Mouse (Mus musculus): ENCODE data around the gene Eif5. TPM values are rescaled to one million over a fixed set of nuclear protein-coding genes. Genes with fewer than 3 reads are reported as not detected.
"Not testable (repeated sequence)": the region's sequence is repeated elsewhere in the genome, so short reads cannot be mapped to it uniquely, and the experiment has no call there.

Eif5 gene
- polyA plus RNA-seq, 1 experiment from 2014 or later = 578 TPM

DNA sequence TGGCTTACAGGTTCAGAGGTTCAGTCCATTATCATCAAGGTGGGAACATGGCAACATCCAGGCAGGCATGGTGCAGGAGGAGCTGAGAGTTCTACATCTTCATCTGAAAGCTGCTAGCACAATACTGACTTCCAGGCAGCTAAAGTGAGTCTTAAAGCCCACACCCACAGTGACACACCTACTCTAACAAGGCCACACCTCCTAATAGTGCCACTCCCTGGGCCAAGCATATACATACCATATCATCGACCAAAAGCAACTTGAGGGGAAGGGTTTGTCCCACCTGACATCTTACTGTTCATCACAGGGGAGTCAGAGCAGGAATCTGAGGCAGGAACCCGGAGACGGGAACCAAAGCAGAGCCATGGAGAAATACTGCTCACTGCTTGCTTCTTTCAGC is 29.4 kb upstream of the Eif5 start:
- Histone ChIP-seq H3K27me3 (peaks cover 28% of the 10 kb centered on the region), H3K9ac (peak overlapping the region; percentile 35), H3K4me3 (replicated peaks) (peak overlapping the region; percentile 44), H3K4me2 (peak overlapping the region; percentile 58), H3K27ac (replicated peaks) (peak overlapping the region; percentile 71), H3K4me1 (replicated peaks) (peaks cover 33% of the 10 kb centered on the region)
- not testable (repeated sequence) for H3K36me3 ChIP-seq (replicated peaks); H3K9me3 ChIP-seq (replicated peaks)
- 63% methylated on average over 3 of the region's 3 CpGs for WGBS (ENCODE audit: insufficient replicate concordance)
- ATAC-seq (ENCODE audit: insufficient read depth) = peak; percentile 88

DNA sequence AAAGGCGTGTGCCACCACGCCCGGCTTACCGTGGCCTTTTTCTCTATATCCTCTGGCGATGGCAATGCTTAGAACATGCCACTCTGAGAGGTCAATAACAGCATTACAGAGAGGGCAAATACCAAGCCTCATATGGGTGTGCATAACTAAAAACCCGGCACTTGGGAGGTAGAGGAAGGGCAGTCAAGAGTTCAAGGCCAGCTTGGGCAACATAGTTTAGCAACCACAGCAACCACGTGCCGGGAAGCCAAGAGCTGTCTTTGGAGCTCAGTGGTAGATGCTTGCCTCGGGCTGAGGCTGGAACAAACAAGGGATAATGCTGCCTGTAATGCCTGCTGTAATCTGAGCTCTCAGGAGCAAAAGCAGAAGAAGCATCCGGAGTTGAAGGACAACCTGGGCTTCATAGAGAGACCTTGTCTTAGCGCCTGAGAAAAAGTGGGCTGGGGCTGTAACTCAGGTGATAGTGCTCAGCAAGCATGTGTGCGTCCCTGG is 25.2 kb upstream of the Eif5 start:
- H3K4me3 ChIP-seq (replicated peaks) = no peak overlapping the region
- no peak overlapping the region for H3K27ac ChIP-seq (replicated peaks)
- H3K4me2 ChIP-seq = no peak overlapping the region
- H3K4me1 ChIP-seq (replicated peaks) = peaks cover 59% of the 10 kb centered on the region
- no peak overlapping the region for H3K9ac ChIP-seq
- H3K36me3 ChIP-seq (replicated peaks) = no peaks in the 10 kb centered on the region
- WGBS (ENCODE audit: insufficient replicate concordance) = 84% methylated on average over 12 of the region's 12 CpGs
- no peaks in the 10 kb centered on the region for H3K9me3 ChIP-seq (replicated peaks)
- H3K27me3 ChIP-seq = 0 out of 2 replicates have a peak, but pooled peaks cover 6% of the 10 kb centered on the region
- ATAC-seq (ENCODE audit: insufficient read depth) = no peak

DNA sequence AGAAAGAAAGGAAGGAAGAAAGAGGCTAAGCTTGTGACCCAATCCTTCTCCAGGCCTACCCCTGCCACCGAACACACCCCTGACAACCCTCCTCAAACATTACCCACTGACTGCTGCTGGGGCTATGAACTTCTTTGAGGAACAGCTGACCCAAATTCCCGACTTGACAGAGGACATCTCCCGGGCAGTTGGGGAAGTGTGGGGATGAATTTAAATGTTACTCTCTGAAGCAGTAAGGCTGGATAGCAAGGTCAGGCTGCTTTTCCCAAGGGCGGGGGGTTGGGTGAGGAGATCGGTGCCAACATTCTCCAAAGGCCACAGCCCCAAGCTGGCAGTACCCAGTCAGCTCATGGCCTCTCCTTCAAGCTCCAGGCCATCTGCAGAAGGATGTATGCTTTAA is 24.1 kb upstream of the Eif5 start:
- 0 out of 2 replicates have a peak, but pooled peaks cover 6% of the 10 kb centered on the region for H3K27me3 ChIP-seq
- H3K27ac ChIP-seq (replicated peaks) = peak overlapping the region; percentile 99
- no peaks in the 10 kb centered on the region for H3K9me3 ChIP-seq (replicated peaks)
- H3K36me3 ChIP-seq (replicated peaks) = no peaks in the 10 kb centered on the region
- no peak overlapping the region for H3K4me3 ChIP-seq (replicated peaks)
- 78% methylated on average over 5 of the region's 5 CpGs for WGBS (ENCODE audit: insufficient replicate concordance)
- no peak for ATAC-seq (ENCODE audit: insufficient read depth)
- peaks cover 56% of the 10 kb centered on the region for H3K4me1 ChIP-seq (replicated peaks)
- H3K9ac ChIP-seq = no peak overlapping the region
- H3K4me2 ChIP-seq = no peak overlapping the region

DNA sequence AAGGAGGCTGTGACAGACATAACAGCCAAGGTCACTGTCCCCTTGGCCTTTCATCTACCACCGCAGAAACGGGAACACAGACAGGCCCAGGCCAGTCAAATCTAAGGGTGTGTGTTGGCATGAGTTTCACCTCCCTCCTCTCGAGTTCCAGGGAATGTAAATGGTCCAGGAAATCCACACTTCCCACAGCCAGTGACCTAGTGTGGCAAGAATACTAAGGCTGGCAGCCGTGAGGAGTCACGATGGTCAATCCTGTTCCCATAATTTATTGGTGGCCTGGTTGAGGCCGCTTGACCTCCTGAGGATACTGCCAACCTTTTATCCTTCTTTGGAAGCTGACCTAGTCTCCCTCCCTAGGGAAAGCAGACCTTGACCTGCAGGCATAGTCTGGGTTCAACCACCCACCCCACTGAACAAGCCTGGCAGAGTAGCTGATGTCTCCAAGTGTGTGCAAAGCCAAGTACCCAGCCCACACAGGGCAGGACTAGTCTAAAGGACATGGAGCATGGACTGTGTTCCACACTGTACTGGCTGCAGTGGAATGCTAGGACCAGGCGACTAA is 23.5 kb upstream of the Eif5 start:
- peak overlapping the region; percentile 99 for H3K27ac ChIP-seq (replicated peaks)
- H3K4me2 ChIP-seq = peak overlapping the region; percentile 64
- H3K4me1 ChIP-seq (replicated peaks) = peaks cover 57% of the 10 kb centered on the region
- H3K9me3 ChIP-seq (replicated peaks) = no peaks in the 10 kb centered on the region
- no peak for ATAC-seq (ENCODE audit: insufficient read depth)
- no peaks in the 10 kb centered on the region for H3K36me3 ChIP-seq (replicated peaks)
- 0 out of 2 replicates have a peak, but pooled peaks cover 6% of the 10 kb centered on the region for H3K27me3 ChIP-seq
- H3K4me3 ChIP-seq (replicated peaks) = peak overlapping the region; percentile 46
- 67% methylated on average over 7 of the region's 7 CpGs for WGBS (ENCODE audit: insufficient replicate concordance)
- H3K9ac ChIP-seq = peak overlapping the region; percentile 59

DNA sequence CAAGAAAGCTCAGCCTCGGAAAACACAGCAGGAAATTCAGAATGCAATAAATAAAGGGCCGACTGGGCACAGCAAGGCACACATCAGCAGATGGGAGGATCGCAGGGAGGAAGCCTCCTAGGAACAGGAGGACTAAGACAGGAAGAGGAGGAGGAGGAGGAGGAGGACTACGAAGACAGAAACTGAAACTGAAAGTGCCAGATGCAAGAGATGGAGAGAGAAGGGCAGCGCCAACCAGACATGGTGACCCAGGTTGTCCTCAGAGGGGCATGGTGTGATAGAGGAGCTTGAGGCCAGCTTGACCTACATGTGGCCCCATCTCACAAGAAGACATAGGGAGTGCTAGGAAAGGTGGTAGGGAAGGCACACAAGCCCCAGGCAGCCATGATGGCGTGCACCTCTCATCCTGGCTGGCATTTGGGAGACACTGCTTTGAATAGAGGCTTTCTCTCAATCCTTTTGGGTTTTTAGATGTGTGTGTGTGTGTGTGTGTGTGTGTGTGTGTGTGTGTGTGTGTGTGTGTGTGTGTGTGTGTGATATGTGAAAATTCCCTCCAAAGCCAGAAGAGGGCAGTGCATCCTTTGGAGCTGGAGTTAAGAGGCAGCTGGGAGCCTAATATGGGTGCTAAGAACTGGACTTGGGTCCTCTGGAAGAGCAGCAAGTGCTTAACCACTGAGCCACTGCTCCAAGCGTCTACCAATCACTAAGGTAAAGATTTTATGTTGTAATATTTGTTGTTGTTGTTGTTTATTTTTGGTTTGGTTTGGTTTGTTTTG is 22.8 kb upstream of the Eif5 start:
- Histone ChIP-seq H3K4me3 (replicated peaks) (peak overlapping the region; percentile 46), H3K27me3 (0 out of 2 replicates have a peak, but pooled peaks cover 6% of the 10 kb centered on the region), H3K36me3 (replicated peaks) (no peaks in the 10 kb centered on the region), H3K4me1 (replicated peaks) (peaks cover 62% of the 10 kb centered on the region), H3K9ac (peak overlapping the region; percentile 59), H3K4me2 (peak overlapping the region; percentile 64), H3K9me3 (replicated peaks) (no peaks in the 10 kb centered on the region), H3K27ac (replicated peaks) (peak overlapping the region; percentile 99)
- ATAC-seq (ENCODE audit: insufficient read depth) = no peak
- WGBS (ENCODE audit: insufficient replicate concordance) = 55% methylated on average over 7 of the region's 7 CpGs

DNA sequence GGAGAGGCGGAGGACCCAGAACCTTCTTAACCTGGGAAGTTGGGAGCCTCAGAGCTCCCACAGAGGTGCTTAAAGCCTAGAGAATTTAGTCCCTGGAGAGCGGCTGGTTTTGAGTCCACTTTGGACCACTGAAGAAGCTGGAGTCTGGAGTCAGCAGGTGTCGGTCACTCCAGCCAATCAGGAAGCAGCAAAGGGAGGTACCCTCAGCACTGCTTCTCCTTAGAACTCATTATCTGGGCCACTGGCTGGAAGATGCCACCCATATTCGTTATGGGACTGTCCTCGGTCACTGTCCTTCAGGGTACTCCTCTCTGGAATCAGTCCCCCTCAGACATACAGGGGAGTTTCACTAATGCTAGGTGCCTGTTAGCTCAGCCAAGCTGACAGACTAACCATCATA is 21.9 kb upstream of the Eif5 start:
- H3K4me1 ChIP-seq (replicated peaks) = peaks cover 67% of the 10 kb centered on the region

DNA sequence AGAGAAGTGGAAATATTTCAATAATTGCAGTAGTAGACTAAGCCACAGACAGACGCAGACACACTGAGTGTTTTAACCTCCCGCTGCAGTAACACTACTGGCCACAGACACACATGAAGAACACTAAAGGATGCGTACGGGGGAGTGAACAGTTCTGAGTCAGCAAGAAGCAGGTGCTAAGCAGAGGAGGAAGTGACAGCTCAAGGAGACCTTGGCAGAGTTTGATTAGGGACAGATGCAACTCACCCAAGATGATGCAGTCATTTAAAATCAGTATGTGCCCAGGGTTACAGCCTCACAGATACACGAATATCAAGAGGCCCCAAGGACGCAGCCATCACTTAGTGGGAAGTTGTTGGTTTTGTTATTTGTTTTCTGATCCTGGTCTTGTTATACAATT is 21.0 kb upstream of the Eif5 start:
- Histone ChIP-seq H3K9me3 (replicated peaks) (no peaks in the 10 kb centered on the region), H3K36me3 (replicated peaks) (no peaks in the 10 kb centered on the region), H3K9ac (peak overlapping the region; percentile 59; the same call in 1 of the 2 replicates), H3K27me3 (no peaks in the 10 kb centered on the region; the same call in 1 of the 2 replicates), H3K4me2 (peak overlapping the region; percentile 72), H3K4me1 (replicated peaks) (peaks cover 67% of the 10 kb centered on the region), H3K27ac (replicated peaks) (peak overlapping the region; percentile 99), H3K4me3 (replicated peaks) (0 out of 2 replicates have a peak overlapping the region, but pooled peaks have one; percentile 26)
- WGBS (ENCODE audit: insufficient replicate concordance) = 36% methylated on average over 6 of the region's 6 CpGs
- peak; percentile 71 for ATAC-seq (ENCODE audit: insufficient read depth)

More for the DNA sequence above, 21.9 kb upstream of the Eif5 start:
- Histone ChIP-seq H3K4me2 (peak overlapping the region; percentile 72), H3K4me3 (replicated peaks) (no peak overlapping the region), H3K9ac (peak overlapping the region; percentile 59; the same call in 1 of the 2 replicates), H3K9me3 (replicated peaks) (no peaks in the 10 kb centered on the region), H3K36me3 (replicated peaks) (no peaks in the 10 kb centered on the region), H3K27ac (replicated peaks) (peak overlapping the region; percentile 99), H3K27me3 (peaks cover 6% of the 10 kb centered on the region; the same call in 1 of the 2 replicates)
- 75% methylated on average over 5 of the region's 5 CpGs for WGBS (ENCODE audit: insufficient replicate concordance)
- ATAC-seq (ENCODE audit: insufficient read depth) = no peak

DNA sequence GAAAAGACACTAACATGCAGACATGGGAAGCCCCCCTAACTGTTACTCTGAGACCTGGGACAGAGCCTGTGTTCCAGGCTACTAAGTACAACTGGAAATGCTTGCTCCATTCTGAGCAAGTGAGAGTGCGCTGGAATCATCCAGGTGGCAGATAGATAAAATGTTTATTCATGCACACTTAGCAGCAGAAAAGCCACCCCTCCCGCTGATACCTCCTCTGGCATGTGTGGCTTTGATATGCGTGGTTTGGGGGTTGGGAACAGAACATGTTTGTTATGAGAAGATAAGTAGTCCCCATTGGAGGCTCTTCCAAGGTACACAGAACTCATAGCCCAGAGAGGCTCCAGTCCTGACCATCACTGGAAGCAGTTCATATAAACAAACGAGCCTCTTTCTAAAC is 19.9 kb upstream of the Eif5 start:
- Histone ChIP-seq H3K27me3 (peaks cover 1% of the 10 kb centered on the region; the same call in 1 of the 2 replicates), H3K9me3 (replicated peaks) (no peaks in the 10 kb centered on the region), H3K27ac (replicated peaks) (peak overlapping the region; percentile 99), H3K9ac (peak overlapping the region; percentile 59), H3K36me3 (replicated peaks) (no peaks in the 10 kb centered on the region), H3K4me1 (replicated peaks) (peaks cover 67% of the 10 kb centered on the region), H3K4me2 (peak overlapping the region; percentile 72), H3K4me3 (replicated peaks) (peak overlapping the region; percentile 37)
- peak; percentile 96 for ATAC-seq (ENCODE audit: insufficient read depth)
- 17% methylated on average over 4 of the region's 4 CpGs for WGBS (ENCODE audit: insufficient replicate concordance)

DNA sequence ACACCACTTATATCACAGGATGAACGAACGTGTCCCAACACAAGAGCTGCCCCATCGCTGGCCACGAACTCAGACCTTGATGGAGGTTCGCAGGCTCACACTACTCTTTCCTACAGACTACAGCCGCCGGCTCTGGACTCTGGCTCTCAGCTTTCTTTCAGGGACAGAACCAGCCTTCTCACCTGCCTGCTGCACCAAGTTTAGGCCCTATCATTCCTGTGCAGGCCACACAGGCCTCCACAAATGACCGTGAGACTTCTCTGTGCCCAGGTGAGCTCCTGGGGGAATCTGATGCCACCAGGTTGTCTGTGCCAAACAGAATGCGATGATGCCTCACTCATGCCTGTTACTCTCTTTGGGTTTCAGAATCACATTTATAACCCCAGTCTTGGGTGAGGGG is 19.4 kb upstream of the Eif5 start:
- Histone ChIP-seq H3K27ac (replicated peaks) (peak overlapping the region; percentile 99), H3K36me3 (replicated peaks) (no peaks in the 10 kb centered on the region), H3K9me3 (replicated peaks) (no peaks in the 10 kb centered on the region), H3K4me2 (peak overlapping the region; percentile 72), H3K27me3 (peaks cover 5% of the 10 kb centered on the region; the same call in 1 of the 2 replicates), H3K9ac (peak overlapping the region; percentile 56), H3K4me1 (replicated peaks) (peaks cover 67% of the 10 kb centered on the region), H3K4me3 (replicated peaks) (peak overlapping the region; percentile 37)
- peak; percentile 69 for ATAC-seq (ENCODE audit: insufficient read depth)
- 51% methylated on average over 9 of the region's 9 CpGs for WGBS (ENCODE audit: insufficient replicate concordance)

DNA sequence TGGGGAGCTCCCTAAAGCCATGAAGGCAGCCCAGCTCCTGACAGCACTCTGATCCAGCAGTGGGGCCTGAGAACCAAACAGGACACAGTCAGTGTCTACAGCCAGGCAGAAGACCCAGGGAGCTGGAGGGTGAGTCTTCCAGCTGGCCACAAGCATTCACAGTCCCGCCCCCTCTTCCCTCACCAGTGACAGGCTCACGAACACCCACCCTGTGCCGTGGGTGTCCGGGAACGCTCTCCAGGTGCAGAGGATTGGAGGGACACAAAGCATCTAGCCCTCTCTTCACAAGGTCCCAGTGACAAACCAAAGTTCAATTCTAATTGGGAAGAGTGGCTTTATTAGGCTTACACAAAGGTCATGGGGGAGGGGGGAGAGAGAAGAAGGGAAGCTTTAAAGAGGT is 18.0 kb upstream of the Eif5 start:
- ATAC-seq (ENCODE audit: insufficient read depth) = no peak
- Histone ChIP-seq H3K27me3 (peaks cover 18% of the 10 kb centered on the region; the same call in 1 of the 2 replicates), H3K4me3 (replicated peaks) (no peak overlapping the region), H3K4me2 (0 out of 2 replicates have a peak overlapping the region, but pooled peaks have one; percentile 4), H3K4me1 (replicated peaks) (peaks cover 57% of the 10 kb centered on the region), H3K36me3 (replicated peaks) (no peaks in the 10 kb centered on the region), H3K9me3 (replicated peaks) (no peaks in the 10 kb centered on the region), H3K9ac (no peak overlapping the region), H3K27ac (replicated peaks) (peak overlapping the region; percentile 99)
- WGBS (ENCODE audit: insufficient replicate concordance) = 83% methylated on average over 5 of the region's 5 CpGs

DNA sequence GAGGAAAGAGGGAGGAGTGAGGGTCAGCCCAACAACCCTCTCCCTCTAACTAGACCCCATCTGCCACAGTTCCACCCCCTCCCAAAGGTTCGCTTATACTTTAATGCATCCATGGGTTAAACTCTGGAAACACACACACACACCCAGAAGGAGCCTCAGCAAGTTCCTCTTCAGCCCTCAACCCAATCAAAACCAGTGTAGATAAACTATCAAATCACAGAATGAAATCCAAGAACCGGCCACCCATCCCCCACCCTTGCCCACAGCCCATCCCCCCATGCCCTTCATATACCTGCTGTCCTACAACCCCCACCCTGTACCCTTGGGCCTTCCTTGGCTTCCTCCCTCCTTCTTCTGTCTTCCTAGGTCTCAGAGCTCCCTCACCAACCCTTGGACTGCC is 16.8 kb upstream of the Eif5 start:
- 59% methylated on average over 2 of the region's 2 CpGs for WGBS (ENCODE audit: insufficient replicate concordance)
- no peak overlapping the region for H3K27ac ChIP-seq (replicated peaks)

More for the DNA sequence above, 16.8 kb upstream of the Eif5 start:
- Histone ChIP-seq H3K4me1 (replicated peaks) (peaks cover 48% of the 10 kb centered on the region), H3K9ac (no peak overlapping the region), H3K36me3 (replicated peaks) (no peaks in the 10 kb centered on the region), H3K4me3 (replicated peaks) (no peak overlapping the region), H3K4me2 (no peak overlapping the region), H3K27me3 (peaks cover 30% of the 10 kb centered on the region), H3K9me3 (replicated peaks) (no peaks in the 10 kb centered on the region)
- no peak for ATAC-seq (ENCODE audit: insufficient read depth)
